Mouse (Mus musculus) heart, postnatal 0 days (tissue): ENCODE data around the gene Prkag2.

ENCODE experiments used
- CTCF ChIP-seq: IDR thresholded peaks from 2 replicates; pipeline ENCODE4 v1.5.1; 2016; ENCODE audit warnings: antibody characterized with exemption, control low read depth, low read depth
- EP300 ChIP-seq: IDR thresholded peaks from 2 replicates; pipeline ENCODE4 v1.6.1; 2016; ENCODE audit warnings: antibody characterized with exemption, low read depth

DNA sequence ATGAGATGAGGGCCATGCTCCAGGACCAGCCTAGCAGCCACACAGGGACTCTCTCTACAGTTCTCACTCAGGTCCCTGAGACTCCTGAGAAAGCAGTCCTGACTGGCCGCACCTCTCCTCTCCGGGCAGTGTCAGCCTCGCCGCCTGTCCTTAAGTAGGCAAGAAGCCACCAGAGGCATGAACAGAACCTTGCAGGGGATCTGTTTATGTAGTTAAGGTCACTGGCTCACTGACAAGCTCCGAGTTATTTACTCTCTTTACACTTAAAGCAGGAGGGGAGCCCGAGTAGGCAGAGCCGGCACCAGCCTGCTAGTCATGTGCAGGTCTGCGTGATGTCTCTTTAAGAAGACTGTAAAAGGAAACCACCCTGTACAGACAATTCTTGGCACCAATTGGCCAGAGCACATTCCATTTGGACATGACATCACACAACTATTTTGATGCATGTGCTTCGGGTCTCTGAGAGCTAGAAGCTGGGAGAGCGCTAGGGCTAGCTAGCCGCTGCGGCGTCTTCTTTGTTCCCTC is 104.8 kb downstream of the Prkag2 start:
- TF ChIP-seq CTCF (no peak), EP300 (peak; percentile 79; the same call in 1 of the 2 replicates)
